Mouse (Mus musculus) thymus, adult 2 months (tissue): Measurements from ENCODE around the gene Gab1. TPM values are rescaled to one million over a fixed set of nuclear protein-coding genes. Genes with fewer than 3 reads are reported as not detected.
"Not testable (repeated sequence)": the region's sequence is repeated elsewhere in the genome, so short reads cannot be mapped to it uniquely, and the experiment has no call there.

ENCODE experiments used
- DNase-seq: peaks from one replicate; pipeline ENCODE4 v3.0.0; 2021
- H3K27ac ChIP-seq: fragments of 200-500 bp; 2 replicates; pipeline ENCODE4 v1.5.1; 2012; ENCODE audit warnings: low read length, control low read depth; ENCODE audit not compliant: control insufficient read depth, insufficient read depth
- H3K27me3 ChIP-seq: fragments of 200-500 bp; 2 replicates; pipeline ENCODE4 v1.6.1; 2012; ENCODE audit warnings: mild to moderate bottlenecking, low read length, moderate library complexity, mixed read lengths; ENCODE audit not compliant: control insufficient read depth, insufficient read depth
- H3K36me3 ChIP-seq: fragments of 200-500 bp; 2 replicates; pipeline ENCODE4 v1.6.1; 2012; ENCODE audit warnings: mild to moderate bottlenecking, low read length, moderate library complexity; ENCODE audit not compliant: control insufficient read depth, insufficient read depth
- H3K4me1 ChIP-seq: fragments of 200-500 bp; replicated peaks from 2 replicates; pipeline ENCODE4 v1.6.1; 2012; ENCODE audit warnings: low read length; ENCODE audit not compliant: control insufficient read depth, insufficient read depth
- H3K4me3 ChIP-seq: fragments of 200-500 bp; 2 replicates; pipeline ENCODE4 v1.5.1; 2012; ENCODE audit warnings: mild to moderate bottlenecking, low read length, control low read depth, moderate library complexity; ENCODE audit not compliant: control insufficient read depth, insufficient read depth
- CTCF ChIP-seq: fragments of 200-500 bp; IDR thresholded peaks from 2 replicates; pipeline ENCODE4 v1.5.1; 2012; ENCODE audit warnings: mild to moderate bottlenecking, control low read depth, low read length, moderate library complexity, borderline replicate concordance; ENCODE audit not compliant: control insufficient read depth, poor library complexity, insufficient read depth; ENCODE audit errors: extremely low read depth
- POLR2A ChIP-seq: fragments of 200-500 bp; IDR thresholded peaks from 2 replicates; pipeline ENCODE4 v1.6.1; 2012; ENCODE audit warnings: mild to moderate bottlenecking, low read length, control low read depth, moderate library complexity; ENCODE audit not compliant: control insufficient read depth, poor library complexity, insufficient read depth; ENCODE audit errors: extremely low read depth
- WGBS: fragments of 180-500 bp; shearing (Covaris S2); methylation state at CpG from one replicate; pipeline ENCODE4 v1.1.7; 2018; 5-methylcytosine and 5-hydroxymethylcytosine counted together
- polyA plus RNA-seq: library from polyadenylated mRNA; depleted of rRNA; stranded (reverse); fragments of >200 nt; gene quantifications from 2 replicates; pipeline ENCODE4 v1.2.3, GENCODE M21; 2012; rRNA removed

The Gab1 gene
- polyA plus RNA-seq, 1 experiment: 8.9 TPM

- H3K36me3 ChIP-seq, H3K4me1 ChIP-seq, H3K27me3 ChIP-seq: not testable (repeated sequence)
- TF ChIP-seq POLR2A: peak; percentile 54
- Histone ChIP-seq H3K27ac (peak within 1 kb of the TSS; percentile 87), H3K4me3 (peak within 1 kb of the TSS; percentile 94)
- 2% methylated on average over 90 of the region's 91 CpGs for WGBS
- peak; percentile 94 for DNase-seq
Measured at GRCm38 (mm10) chr8:80739155-80739924, 141.0 kb downstream of the Gab1 start, which contains the start of gene Smarca5. Gene Smarca5, minus strand, starts transcription at chr8:80739497.

GRCm38 (mm10) chr8:80738388-80739154 lies 141.7 kb downstream of the Gab1 start:
- peak; percentile 52 for DNase-seq
- H3K4me3 ChIP-seq: peak overlapping the region; percentile 94
- peak overlapping the region; percentile 87 for H3K27ac ChIP-seq
- H3K36me3 ChIP-seq: peaks cover 11% of the 10 kb centered on the region; the same call in 1 of the 2 replicates
- no peaks in the 10 kb centered on the region for H3K27me3 ChIP-seq
- under 1% methylated on average over 84 of the region's 84 CpGs for WGBS
- TF ChIP-seq POLR2A (no peak; the same call in 1 of the 2 replicates), CTCF (no peak)
- H3K4me1 ChIP-seq: peaks cover 8% of the 10 kb centered on the region

GRCm38 (mm10) chr8:80738046-80738387 lies 142.3 kb downstream of the Gab1 start:
- H3K36me3 ChIP-seq: peaks cover 15% of the 10 kb centered on the region; the same call in 1 of the 2 replicates
- no peak overlapping the region for H3K27ac ChIP-seq
- 2% methylated on average over 5 of the region's 5 CpGs for WGBS
- peak overlapping the region; percentile 94 for H3K4me3 ChIP-seq
- no peaks in the 10 kb centered on the region for H3K27me3 ChIP-seq
- DNase-seq: no peak
- H3K4me1 ChIP-seq: peaks cover 8% of the 10 kb centered on the region
- TF ChIP-seq CTCF (no peak), POLR2A (no peak)

GRCm38 (mm10) chr8:80732326-80732725 lies 148.0 kb downstream of the Gab1 start:
- Histone ChIP-seq H3K4me1 (no peaks in the 10 kb centered on the region), H3K4me3 (no peak overlapping the region), H3K36me3 (peaks cover 60% of the 10 kb centered on the region), H3K27ac (no peak overlapping the region), H3K27me3 (no peaks in the 10 kb centered on the region)
- TF ChIP-seq CTCF (no peak), POLR2A (no peak)
- DNase-seq: no peak

- no peak for TF ChIP-seq CTCF
- TF ChIP-seq POLR2A: no peak
- no peak overlapping the region for H3K27ac ChIP-seq
- H3K4me3 ChIP-seq: no peak overlapping the region
- no peaks in the 10 kb centered on the region for H3K4me1 ChIP-seq
- peaks cover 66% of the 10 kb centered on the region for H3K36me3 ChIP-seq
- DNase-seq: no peak
- H3K27me3 ChIP-seq: no peaks in the 10 kb centered on the region; the same call in 1 of the 2 replicates
- 94% methylated on average over 1 of the region's 1 CpGs for WGBS
Measured at GRCm38 (mm10) chr8:80714461-80714860, 165.9 kb downstream of the Gab1 start.

Other genes starting within 250 kb of the Gab1 start
- gene Smarca5, start 141.0 kb downstream of the Gab1 start, polyA plus RNA-seq: 14.9 and 29.3 TPM in 2 replicates
- gene Usp38, start 134.4 kb upstream of the Gab1 start, polyA plus RNA-seq: 23.7 and 29.6 TPM in 2 replicates